Mouse (Mus musculus): ENCODE data around the gene Zfp629. TPM values are rescaled to one million over a fixed set of nuclear protein-coding genes. Genes with fewer than 3 reads are reported as not detected.

Gene Zfp629
- polyA plus RNA-seq, 1 experiment, result 6.0 TPM

DNA sequence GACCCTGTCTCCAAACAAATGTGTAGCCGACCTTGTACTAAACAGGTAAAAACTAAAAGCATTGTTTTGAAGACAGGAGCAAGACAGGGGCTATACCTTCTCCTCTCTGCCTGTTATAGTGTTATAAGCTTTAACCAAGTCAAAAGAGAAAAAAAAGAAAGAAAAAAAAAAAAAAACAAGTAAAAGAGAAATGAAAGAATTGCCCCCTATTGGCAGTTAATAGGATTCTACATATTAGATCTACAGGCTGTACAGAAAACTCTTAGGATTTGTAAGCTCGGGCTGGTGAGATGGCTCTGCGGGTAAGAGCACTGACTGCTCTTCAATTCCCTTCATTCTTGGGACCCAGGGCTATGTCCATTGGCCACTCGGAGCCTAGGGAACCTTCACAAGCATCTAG, 26.7 kb upstream of the Zfp629 start:
- H3K36me3 ChIP-seq (ENCODE audit: control insufficient read depth, insufficient read depth, low read length, poor library complexity, severe bottlenecking), result no peaks in the 10 kb centered on the region
- H3K27ac ChIP-seq (ENCODE audit: insufficient read depth, low read length), result no peak overlapping the region
- H3K9ac ChIP-seq (ENCODE audit: low read depth, poor library complexity, severe bottlenecking), result no peak overlapping the region
- H3K4me3 ChIP-seq (ENCODE audit: low read depth, low read length), result no peak overlapping the region
- H3K9me3 ChIP-seq (replicated peaks; ENCODE audit: control insufficient read depth, insufficient read depth, low read length, poor library complexity, severe bottlenecking), result no peaks in the 10 kb centered on the region
- no peak for TF ChIP-seq CTCF (IDR thresholded peaks at IDR 0.05; ENCODE audit: low read depth, low read length)
- no peak for TF ChIP-seq EP300 (IDR thresholded peaks at IDR 0.05; ENCODE audit: insufficient read depth, low read depth, low read length)
- no peaks in the 10 kb centered on the region for H3K27me3 ChIP-seq (ENCODE audit: control insufficient read depth, insufficient read depth, low read length, poor library complexity, severe bottlenecking)
- peaks cover 1% of the 10 kb centered on the region for H3K4me1 ChIP-seq (ENCODE audit: control insufficient read depth, insufficient read depth, low read length)

GRCm38 (mm10) chr7:127641260-127641659, 25.7 kb upstream of the Zfp629 start:
- H3K27ac ChIP-seq (ENCODE audit: insufficient read depth, low read length), result no peak overlapping the region
- H3K4me3 ChIP-seq (ENCODE audit: low read depth, low read length), result no peak overlapping the region
- TF ChIP-seq POLR2A (IDR thresholded peaks at IDR 0.05; ENCODE audit: insufficient read depth, low read length) (no peak), EP300 (IDR thresholded peaks at IDR 0.05; ENCODE audit: insufficient read depth, low read depth, low read length) (no peak), CTCF (IDR thresholded peaks at IDR 0.05; ENCODE audit: low read depth, low read length) (no peak)
- no peaks in the 10 kb centered on the region for H3K36me3 ChIP-seq (ENCODE audit: control insufficient read depth, insufficient read depth, low read length, poor library complexity, severe bottlenecking)
- no peaks in the 10 kb centered on the region for H3K9me3 ChIP-seq (replicated peaks; ENCODE audit: control insufficient read depth, insufficient read depth, low read length, poor library complexity, severe bottlenecking)
- H3K4me1 ChIP-seq (ENCODE audit: control insufficient read depth, insufficient read depth, low read length), result peaks cover 1% of the 10 kb centered on the region
- no peak overlapping the region for H3K9ac ChIP-seq (ENCODE audit: low read depth, poor library complexity, severe bottlenecking)
- no peaks in the 10 kb centered on the region for H3K27me3 ChIP-seq (ENCODE audit: control insufficient read depth, insufficient read depth, low read length, poor library complexity, severe bottlenecking)

DNA sequence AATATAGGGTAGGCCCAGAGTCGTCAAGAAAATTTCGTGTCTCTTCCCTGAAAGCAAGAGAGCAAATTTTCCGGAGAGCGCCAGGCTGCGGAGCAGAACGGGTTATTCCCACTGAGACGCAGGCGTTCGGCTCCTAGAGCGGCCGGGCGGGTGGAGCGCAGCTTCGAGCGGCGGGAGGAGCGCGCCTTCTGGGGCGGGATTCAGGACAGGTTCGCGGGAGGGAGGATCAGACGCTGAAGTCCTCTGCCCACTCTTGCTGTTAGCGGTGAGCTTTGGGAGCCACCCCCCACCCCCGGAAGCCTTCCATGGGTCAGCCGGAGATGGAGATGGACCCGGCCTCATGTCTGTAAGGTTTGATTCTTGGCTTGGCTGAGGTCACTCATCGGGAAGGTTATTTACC, 21.4 kb upstream of the Zfp629 start:
- no peak overlapping the region for H3K27ac ChIP-seq (ENCODE audit: insufficient read depth, low read length)
- H3K9me3 ChIP-seq (replicated peaks; ENCODE audit: control insufficient read depth, insufficient read depth, low read length, poor library complexity, severe bottlenecking), result no peaks in the 10 kb centered on the region
- no peaks in the 10 kb centered on the region for H3K36me3 ChIP-seq (ENCODE audit: control insufficient read depth, insufficient read depth, low read length, poor library complexity, severe bottlenecking)
- peak overlapping the region; percentile 62 for H3K4me3 ChIP-seq (ENCODE audit: low read depth, low read length)
- TF ChIP-seq POLR2A (IDR thresholded peaks at IDR 0.05; ENCODE audit: insufficient read depth, low read length) (no peak), EP300 (IDR thresholded peaks at IDR 0.05; ENCODE audit: insufficient read depth, low read depth, low read length) (no peak), CTCF (IDR thresholded peaks at IDR 0.05; ENCODE audit: low read depth, low read length) (no peak)
- H3K27me3 ChIP-seq (ENCODE audit: control insufficient read depth, insufficient read depth, low read length, poor library complexity, severe bottlenecking), result no peaks in the 10 kb centered on the region
- H3K4me1 ChIP-seq (ENCODE audit: control insufficient read depth, insufficient read depth, low read length), result no peaks in the 10 kb centered on the region
- H3K9ac ChIP-seq (ENCODE audit: low read depth, poor library complexity, severe bottlenecking), result peak overlapping the region; percentile 48

DNA sequence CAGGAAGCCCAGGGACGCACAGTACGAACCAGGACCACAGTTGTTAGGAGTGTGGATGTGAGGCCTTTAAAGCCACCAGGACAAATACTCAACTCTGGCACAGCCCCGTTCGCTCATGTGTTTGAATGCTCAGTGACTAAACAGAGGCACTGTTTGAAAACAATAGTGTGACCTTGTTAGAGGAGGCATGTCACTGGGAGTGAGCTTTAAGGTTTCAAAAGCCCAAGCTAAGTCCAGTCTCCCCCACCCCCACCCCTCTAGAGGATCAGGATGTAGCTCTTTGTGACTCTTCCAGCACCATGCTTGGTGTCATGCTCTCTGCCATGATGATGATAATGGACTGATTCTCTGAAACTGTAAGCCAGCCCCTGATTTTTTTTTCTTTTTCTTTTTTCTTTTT, 15.8 kb upstream of the Zfp629 start:
- Histone ChIP-seq H3K4me3 (ENCODE audit: low read depth, low read length) (no peak overlapping the region), H3K9ac (ENCODE audit: low read depth, poor library complexity, severe bottlenecking) (no peak overlapping the region), H3K27me3 (ENCODE audit: control insufficient read depth, insufficient read depth, low read length, poor library complexity, severe bottlenecking) (no peaks in the 10 kb centered on the region), H3K4me1 (ENCODE audit: control insufficient read depth, insufficient read depth, low read length) (no peaks in the 10 kb centered on the region), H3K36me3 (ENCODE audit: control insufficient read depth, insufficient read depth, low read length, poor library complexity, severe bottlenecking) (no peaks in the 10 kb centered on the region), H3K9me3 (replicated peaks; ENCODE audit: control insufficient read depth, insufficient read depth, low read length, poor library complexity, severe bottlenecking) (no peaks in the 10 kb centered on the region; the same call in none of the 2 replicates), H3K27ac (ENCODE audit: insufficient read depth, low read length) (peak overlapping the region; percentile 57)
- TF ChIP-seq POLR2A (IDR thresholded peaks at IDR 0.05; ENCODE audit: insufficient read depth, low read length), result no peak
- no peak for TF ChIP-seq EP300 (IDR thresholded peaks at IDR 0.05; ENCODE audit: insufficient read depth, low read depth, low read length)
- TF ChIP-seq CTCF (IDR thresholded peaks at IDR 0.05; ENCODE audit: low read depth, low read length), result no peak

- H3K4me1 ChIP-seq (ENCODE audit: control insufficient read depth, insufficient read depth, low read length), result no peaks in the 10 kb centered on the region
- H3K9ac ChIP-seq (ENCODE audit: low read depth, poor library complexity, severe bottlenecking), result no peak overlapping the region
- no peaks in the 10 kb centered on the region for H3K36me3 ChIP-seq (ENCODE audit: control insufficient read depth, insufficient read depth, low read length, poor library complexity, severe bottlenecking)
- H3K4me3 ChIP-seq (ENCODE audit: low read depth, low read length), result no peak overlapping the region
- no peak overlapping the region for H3K27ac ChIP-seq (ENCODE audit: insufficient read depth, low read length)
- H3K9me3 ChIP-seq (replicated peaks; ENCODE audit: control insufficient read depth, insufficient read depth, low read length, poor library complexity, severe bottlenecking), result no peaks in the 10 kb centered on the region; the same call in none of the 2 replicates
- H3K27me3 ChIP-seq (ENCODE audit: control insufficient read depth, insufficient read depth, low read length, poor library complexity, severe bottlenecking), result no peaks in the 10 kb centered on the region
- TF ChIP-seq POLR2A (IDR thresholded peaks at IDR 0.05; ENCODE audit: insufficient read depth, low read length) (no peak), CTCF (IDR thresholded peaks at IDR 0.05; ENCODE audit: low read depth, low read length) (no peak), EP300 (IDR thresholded peaks at IDR 0.05; ENCODE audit: insufficient read depth, low read depth, low read length) (no peak)
These were observed 13.0 kb upstream of the Zfp629 start for GRCm38 (mm10) chr7:127628646-127629045.

- H3K27me3 ChIP-seq (ENCODE audit: control insufficient read depth, insufficient read depth, low read length, poor library complexity, severe bottlenecking), result no peaks in the 10 kb centered on the region
These were observed 10.9 kb upstream of the Zfp629 start for GRCm38 (mm10) chr7:127626471-127626870.

More at GRCm38 (mm10) chr7:127626471-127626870, 10.9 kb upstream of the Zfp629 start:
- Histone ChIP-seq H3K36me3 (ENCODE audit: control insufficient read depth, insufficient read depth, low read length, poor library complexity, severe bottlenecking) (no peaks in the 10 kb centered on the region), H3K9ac (ENCODE audit: low read depth, poor library complexity, severe bottlenecking) (no peak overlapping the region), H3K4me1 (ENCODE audit: control insufficient read depth, insufficient read depth, low read length) (no peaks in the 10 kb centered on the region), H3K27ac (ENCODE audit: insufficient read depth, low read length) (no peak overlapping the region), H3K4me3 (ENCODE audit: low read depth, low read length) (no peak overlapping the region), H3K9me3 (replicated peaks; ENCODE audit: control insufficient read depth, insufficient read depth, low read length, poor library complexity, severe bottlenecking) (no peaks in the 10 kb centered on the region; the same call in none of the 2 replicates)
- TF ChIP-seq POLR2A (IDR thresholded peaks at IDR 0.05; ENCODE audit: insufficient read depth, low read length) (no peak), EP300 (IDR thresholded peaks at IDR 0.05; ENCODE audit: insufficient read depth, low read depth, low read length) (no peak), CTCF (IDR thresholded peaks at IDR 0.05; ENCODE audit: low read depth, low read length) (no peak)
